Mouse (Mus musculus) heart, adult 2 months (tissue): ENCODE measurements around the gene Cdh22. TPM values are rescaled to one million over a fixed set of nuclear protein-coding genes. Genes with fewer than 3 reads are reported as not detected.

Source experiments
- DNase-seq, 2 experiments: peaks; one replicate each; pipeline ENCODE4 v3.0.0; 2021
- H3K27ac ChIP-seq: fragments of 200-600 bp; 2 replicates; pipeline ENCODE4 v1.8.1; 2022
- H3K27me3 ChIP-seq: fragments of 200-500 bp; 2 replicates; pipeline ENCODE4 v1.6.1; 2012; ENCODE audit warnings: mild to moderate bottlenecking, low read length, inconsistent platforms, mixed read lengths; ENCODE audit not compliant: control insufficient read depth, insufficient read depth
- H3K36me3 ChIP-seq: fragments of 200-500 bp; 2 replicates; pipeline ENCODE4 v1.6.1; 2012; ENCODE audit warnings: low read length, inconsistent platforms; ENCODE audit not compliant: control insufficient read depth, insufficient read depth
- H3K4me1 ChIP-seq: fragments of 200-500 bp; 2 replicates; pipeline ENCODE4 v1.6.1; 2011; ENCODE audit warnings: low read length; ENCODE audit not compliant: control insufficient read depth, insufficient read depth
- H3K4me3 ChIP-seq: fragments of 200-600 bp; 2 replicates; pipeline ENCODE4 v1.8.1; 2022
- H3K79me2 ChIP-seq: fragments of 200-500 bp; replicated peaks from 2 replicates; pipeline ENCODE4 v1.6.1; 2012; ENCODE audit warnings: mild to moderate bottlenecking, inconsistent platforms, low read length, moderate library complexity, mixed read lengths; ENCODE audit not compliant: control insufficient read depth, insufficient read depth
- H3K9ac ChIP-seq: fragments of 200-500 bp; 2 replicates; pipeline ENCODE4 v1.6.1; 2012; ENCODE audit warnings: low read depth, mild to moderate bottlenecking, control low read depth, inconsistent platforms, low read length, mixed read lengths
- CTCF ChIP-seq: fragments of 200-600 bp; IDR thresholded peaks from 2 replicates; pipeline ENCODE4 v1.8.1; 2022; ENCODE audit warnings: antibody characterized with exemption, mild to moderate bottlenecking, moderate library complexity
- EP300 ChIP-seq: fragments of 200-500 bp; IDR thresholded peaks from 2 replicates; pipeline ENCODE4 v1.6.1; 2011; ENCODE audit warnings: low read depth, low read length, control low read depth; ENCODE audit not compliant: insufficient read depth
- POLR2A ChIP-seq: fragments of 200-500 bp; IDR thresholded peaks from 2 replicates; pipeline ENCODE4 v1.6.1; 2011; ENCODE audit warnings: mild to moderate bottlenecking, low read depth, low read length, control low read depth; ENCODE audit not compliant: insufficient read depth
- WGBS: fragments of 180-500 bp; shearing (Covaris S2); methylation state at CpG from one replicate; pipeline ENCODE4 v1.1.7; 2018; 5-methylcytosine and 5-hydroxymethylcytosine counted together
- intact Hi-C: fragments of 180-260 bp; cut with DNase I; formaldehyde crosslinking; loops from one replicate; pipeline ENCODE4 v1.15.1; 2025
- polyA plus RNA-seq: library from polyadenylated mRNA; depleted of rRNA; stranded (reverse); fragments of >200 nt; gene quantifications from 2 replicates; pipeline ENCODE4 v1.2.3, GENCODE M21; 2012
- total RNA-seq, 2 experiments: library from RNA; stranded (reverse); gene quantifications; 2 replicates each; pipeline ENCODE4 v1.2.3; 2021

The Cdh22 gene
- total and polyA plus RNA-seq, 3 experiments: 0.50 to 1.0 (median 0.65) TPM

DNA sequence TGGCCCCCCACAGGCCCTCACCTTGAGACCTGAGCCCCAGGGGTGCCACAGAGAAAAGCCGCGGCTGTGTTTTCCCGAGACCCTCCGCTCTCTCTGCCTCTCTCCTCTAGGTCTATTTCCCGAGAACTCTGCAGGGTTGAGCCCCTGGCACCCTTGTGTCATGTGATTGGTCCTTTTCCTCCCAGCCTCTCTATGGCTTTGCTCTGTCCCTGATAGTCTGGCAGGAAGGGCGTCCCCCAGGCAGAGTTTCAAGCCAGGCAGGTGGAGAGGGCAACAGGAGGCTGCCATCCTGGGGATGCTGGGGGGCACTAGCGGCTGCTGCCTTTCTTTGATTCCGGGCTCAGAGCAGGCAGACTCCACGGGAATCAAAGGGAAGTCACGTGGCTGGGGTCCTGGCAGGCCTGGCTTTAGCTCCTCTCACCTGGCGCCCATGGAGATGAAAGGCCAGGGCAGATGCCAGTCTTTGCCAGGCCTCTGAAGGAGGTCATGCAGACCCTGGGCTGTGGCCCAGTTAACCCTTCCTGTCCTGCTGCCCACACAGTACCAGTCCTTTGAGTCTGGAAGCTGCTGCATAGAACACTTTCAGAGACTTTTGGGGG lies 8.6 kb upstream of the Cdh22 start:
- no peak overlapping the region for H3K9ac ChIP-seq
- no peak overlapping the region for H3K4me3 ChIP-seq
- TF ChIP-seq POLR2A (no peak), CTCF (no peak), EP300 (no peak)
- no peaks in the 10 kb centered on the region; the same call in 1 of the 2 replicates for H3K4me1 ChIP-seq
- no peak overlapping the region for H3K27ac ChIP-seq
- H3K36me3 ChIP-seq: no peaks in the 10 kb centered on the region
- WGBS: 10% methylated on average over 11 of the region's 11 CpGs
- H3K79me2 ChIP-seq: no peaks in the 10 kb centered on the region
- H3K27me3 ChIP-seq: peaks cover 8% of the 10 kb centered on the region
- intact Hi-C loops: no loop called here
- no peak for DNase-seq

DNA sequence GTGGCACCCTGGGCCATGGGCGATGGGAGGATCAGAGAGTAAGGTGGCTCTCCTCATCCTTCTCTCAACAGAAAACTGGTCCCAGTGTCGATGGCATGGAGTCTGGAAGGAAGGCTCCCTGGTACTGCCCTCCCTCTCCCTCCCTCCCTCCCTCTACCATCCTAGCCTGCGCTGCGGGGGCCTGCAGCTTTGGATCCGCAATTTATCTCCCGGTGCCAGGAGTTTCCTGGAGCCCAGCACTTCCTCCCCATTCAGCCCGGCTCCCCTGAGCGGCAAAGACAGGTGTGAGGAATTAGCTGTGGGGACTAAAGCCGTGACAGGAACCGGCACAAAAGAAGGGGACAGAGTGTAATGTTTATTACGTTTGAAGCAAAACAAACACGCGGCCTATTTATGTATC lies 7.9 kb upstream of the Cdh22 start:
- WGBS: 6% methylated on average over 13 of the region's 13 CpGs
- Histone ChIP-seq H3K79me2 (no peaks in the 10 kb centered on the region), H3K27me3 (peaks cover 8% of the 10 kb centered on the region), H3K4me3 (no peak overlapping the region), H3K4me1 (no peaks in the 10 kb centered on the region; the same call in 1 of the 2 replicates), H3K27ac (no peak overlapping the region), H3K9ac (no peak overlapping the region), H3K36me3 (no peaks in the 10 kb centered on the region)
- TF ChIP-seq POLR2A (no peak), EP300 (no peak), CTCF (no peak)
- intact Hi-C loops: no loop called here
- no peak for DNase-seq

DNA sequence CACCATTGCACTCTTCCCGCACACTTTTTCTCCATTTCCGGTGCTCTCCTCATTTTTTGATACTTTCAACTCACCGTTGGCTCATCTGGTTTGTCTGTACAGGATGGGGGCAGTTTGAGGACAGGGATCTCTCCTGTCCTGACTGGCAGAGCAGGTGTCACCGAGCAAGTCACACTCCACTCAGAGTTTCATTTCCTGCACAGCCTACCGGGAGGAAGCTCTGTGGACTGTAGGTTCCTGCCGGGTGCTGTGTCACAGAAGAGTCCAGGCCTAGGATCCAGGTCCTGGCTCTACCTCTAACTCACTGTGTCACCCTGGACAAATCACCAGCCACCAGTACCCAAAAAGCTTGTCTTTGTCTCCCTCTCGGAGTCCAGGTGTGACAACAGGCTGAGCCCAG lies 7.1 kb upstream of the Cdh22 start:
- no peaks in the 10 kb centered on the region; the same call in 1 of the 2 replicates for H3K4me1 ChIP-seq
- H3K27ac ChIP-seq: no peak overlapping the region
- H3K79me2 ChIP-seq: no peaks in the 10 kb centered on the region
- no peak overlapping the region for H3K9ac ChIP-seq
- intact Hi-C loops: no loop called here
- no peak overlapping the region for H3K4me3 ChIP-seq
- no peak for DNase-seq
- no peaks in the 10 kb centered on the region for H3K36me3 ChIP-seq
- TF ChIP-seq POLR2A: no peak
- TF ChIP-seq EP300: no peak
- TF ChIP-seq CTCF: no peak
- H3K27me3 ChIP-seq: peaks cover 8% of the 10 kb centered on the region
- 35% methylated on average over 7 of the region's 7 CpGs for WGBS

DNA sequence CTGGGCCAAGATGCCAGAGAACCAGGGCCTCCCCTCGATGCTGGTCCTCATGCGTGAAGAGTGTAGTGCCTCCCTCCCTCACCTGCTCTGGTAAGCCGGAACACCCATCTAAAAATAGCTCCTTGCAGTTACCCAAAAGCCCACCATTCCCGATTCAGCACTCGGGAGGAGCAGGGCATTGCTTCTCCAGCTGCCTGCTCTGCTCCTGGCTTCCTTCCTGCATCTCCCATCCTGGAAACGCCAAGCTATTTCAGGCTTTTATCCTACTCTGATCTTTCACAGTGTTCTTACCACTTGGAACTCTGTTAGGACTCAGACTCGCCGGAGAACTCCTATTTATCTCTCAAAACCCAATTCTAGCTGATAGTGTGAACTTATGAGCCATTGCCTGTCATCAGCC lies 5.7 kb upstream of the Cdh22 start:
- H3K27ac ChIP-seq: no peak overlapping the region
- no peak overlapping the region for H3K9ac ChIP-seq
- H3K36me3 ChIP-seq: no peaks in the 10 kb centered on the region
- H3K4me1 ChIP-seq: no peaks in the 10 kb centered on the region; the same call in 1 of the 2 replicates
- DNase-seq: no peak
- H3K79me2 ChIP-seq: no peaks in the 10 kb centered on the region
- 8% methylated on average over 8 of the region's 8 CpGs for WGBS
- TF ChIP-seq POLR2A (no peak), CTCF (no peak), EP300 (no peak)
- H3K4me3 ChIP-seq: no peak overlapping the region
- intact Hi-C loops: no loop called here
- H3K27me3 ChIP-seq: peaks cover 8% of the 10 kb centered on the region

DNA sequence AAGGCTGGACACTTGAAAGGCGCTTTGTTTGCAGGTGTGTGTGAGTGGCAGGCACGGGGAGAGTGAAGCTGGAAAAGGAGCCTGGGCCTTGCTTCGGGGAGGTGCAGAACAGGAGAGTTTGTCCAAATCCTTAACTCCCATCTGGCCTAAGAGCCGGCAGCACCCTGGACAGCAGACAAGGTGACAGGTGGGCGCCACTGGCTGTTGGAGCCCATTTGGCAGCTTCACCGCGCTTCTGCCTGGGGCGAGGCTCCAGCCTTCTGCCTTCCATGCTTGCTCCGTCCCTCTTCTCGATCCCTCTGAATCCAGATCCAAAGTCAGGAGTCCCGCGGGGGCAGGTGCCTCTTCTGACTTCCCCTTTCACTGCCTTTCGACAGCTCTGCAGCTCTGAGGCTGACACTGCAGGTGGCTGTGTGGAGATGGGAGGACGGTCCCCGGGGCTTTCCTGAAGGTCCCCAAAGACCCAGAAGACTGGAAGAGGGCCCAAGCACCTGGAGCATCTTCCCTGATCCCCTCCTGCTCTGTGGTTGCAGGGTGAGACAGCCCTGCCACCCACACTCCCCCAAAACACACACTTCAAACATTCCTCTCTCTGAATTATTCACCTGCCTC lies 5.0 kb upstream of the Cdh22 start:
- H3K9ac ChIP-seq: no peak overlapping the region
- 18% methylated on average over 15 of the region's 15 CpGs for WGBS
- intact Hi-C loops: no loop called here
- no peak for DNase-seq
- no peaks in the 10 kb centered on the region; the same call in 1 of the 2 replicates for H3K4me1 ChIP-seq
- no peak overlapping the region for H3K27ac ChIP-seq
- H3K36me3 ChIP-seq: no peaks in the 10 kb centered on the region
- TF ChIP-seq POLR2A (no peak), CTCF (no peak), EP300 (no peak)
- H3K79me2 ChIP-seq: no peaks in the 10 kb centered on the region
- no peak overlapping the region for H3K4me3 ChIP-seq
- peaks cover 10% of the 10 kb centered on the region for H3K27me3 ChIP-seq

DNA sequence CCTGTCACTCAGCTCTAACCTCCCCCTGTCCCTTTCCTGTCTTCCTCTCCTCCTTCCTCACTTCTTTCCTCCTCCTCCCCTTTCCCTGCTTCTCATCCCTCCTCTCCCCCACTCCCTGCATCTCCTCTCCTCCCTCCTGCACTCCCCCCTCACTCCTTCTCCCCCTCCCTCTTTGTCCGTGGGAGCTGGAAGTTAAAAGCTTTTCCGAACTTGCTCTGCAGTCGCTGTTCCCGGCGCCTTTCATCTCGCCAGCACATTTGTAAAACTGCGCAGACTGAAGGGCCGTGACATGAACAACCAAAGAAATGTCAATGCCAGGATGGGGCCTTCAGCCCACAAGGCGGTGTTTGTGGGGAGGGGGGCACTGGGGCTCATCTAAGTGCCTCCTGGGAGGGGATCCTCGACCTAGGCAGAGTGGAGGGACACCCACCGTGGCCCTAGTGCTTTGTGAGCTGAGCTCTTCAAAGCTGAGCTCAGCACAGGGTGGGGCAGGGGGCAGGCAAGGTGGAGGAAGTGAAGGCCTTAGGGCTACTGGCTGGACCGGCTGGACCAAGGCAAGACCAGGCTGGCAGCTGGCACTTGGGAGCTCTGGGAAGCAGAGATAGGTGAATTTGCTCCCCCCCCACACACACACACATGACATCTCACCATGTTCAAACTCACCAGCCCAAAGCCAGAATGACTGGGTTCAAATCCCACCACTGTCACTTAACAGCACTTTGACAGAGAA lies 3.9 kb upstream of the Cdh22 start:
- Histone ChIP-seq H3K4me1 (no peaks in the 10 kb centered on the region; the same call in 1 of the 2 replicates), H3K27ac (no peak overlapping the region), H3K4me3 (no peak overlapping the region), H3K9ac (no peak overlapping the region), H3K27me3 (peaks cover 15% of the 10 kb centered on the region), H3K36me3 (no peaks in the 10 kb centered on the region), H3K79me2 (no peaks in the 10 kb centered on the region)
- no peak for TF ChIP-seq POLR2A
- TF ChIP-seq CTCF: no peak
- no peak for TF ChIP-seq EP300
- no peak for DNase-seq
- 21% methylated on average over 12 of the region's 12 CpGs for WGBS
- intact Hi-C loops: no loop called here
